Mouse (Mus musculus) heart, postnatal 0 days (tissue): ENCODE data around the gene Atp5g1.

Experiments
- CTCF ChIP-seq: IDR thresholded peaks from 2 replicates; pipeline ENCODE4 v1.5.1; 2016; ENCODE audit warnings: antibody characterized with exemption, control low read depth, low read depth
- EP300 ChIP-seq: IDR thresholded peaks from 2 replicates; pipeline ENCODE4 v1.6.1; 2016; ENCODE audit warnings: antibody characterized with exemption, low read depth

- TF ChIP-seq CTCF = no peak
- TF ChIP-seq EP300 = no peak
Measured at GRCm38 (mm10) chr11:96071013-96071412, 4.5 kb downstream of the Atp5g1 start.
